Mouse (Mus musculus): Measurements from ENCODE around the gene Hnrnpl. TPM values are rescaled to one million over a fixed set of nuclear protein-coding genes. Genes with fewer than 3 reads are reported as not detected.

Hnrnpl gene
- polyA plus RNA-seq, 1 experiment, result 837 TPM

DNA sequence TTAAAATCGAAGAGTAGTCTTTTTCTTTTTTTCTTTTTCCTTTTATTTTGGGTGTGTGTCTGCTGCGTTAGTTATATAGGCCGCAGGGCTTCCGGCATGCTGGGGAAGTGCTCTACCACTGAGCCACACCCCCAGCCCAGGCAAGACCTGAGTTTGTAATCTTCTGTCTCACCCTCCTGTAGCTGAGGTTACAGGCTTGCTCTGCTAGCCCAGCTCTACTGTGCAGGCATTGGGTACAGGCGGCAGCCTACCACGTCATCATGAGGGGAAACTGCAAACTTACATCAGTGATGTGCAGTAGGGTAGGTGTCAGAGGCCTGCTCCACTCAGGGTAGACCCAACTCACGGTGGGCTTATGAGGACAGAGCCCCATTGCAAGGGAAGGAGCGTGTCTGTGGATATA lies 27.1 kb upstream of the Hnrnpl start:
- no peak for TF ChIP-seq GATA1 (IDR thresholded peaks at IDR 0.05; ENCODE audit: low read length)

DNA sequence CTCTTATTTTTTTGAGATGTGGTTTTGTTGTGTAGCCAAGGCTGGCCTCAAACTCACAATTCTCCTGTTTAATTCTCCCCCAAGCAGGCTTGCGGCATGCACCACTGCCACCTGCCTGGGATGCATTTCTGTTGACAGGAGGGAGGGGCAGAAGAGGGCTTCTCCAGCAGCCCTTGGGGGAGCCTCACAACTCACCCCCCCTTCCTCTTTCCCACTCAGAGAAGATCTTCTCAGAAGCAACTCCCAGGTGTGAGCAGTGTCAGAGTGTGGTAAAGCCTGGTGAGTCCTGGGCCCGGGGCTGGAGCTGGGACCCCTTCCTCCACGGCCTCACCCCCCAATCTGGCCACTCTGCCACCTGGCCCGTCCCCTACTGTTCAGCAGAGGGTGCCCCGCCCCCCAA lies 23.2 kb upstream of the Hnrnpl start:
- no peak for TF ChIP-seq GATA1 (IDR thresholded peaks at IDR 0.05; ENCODE audit: low read length)

DNA sequence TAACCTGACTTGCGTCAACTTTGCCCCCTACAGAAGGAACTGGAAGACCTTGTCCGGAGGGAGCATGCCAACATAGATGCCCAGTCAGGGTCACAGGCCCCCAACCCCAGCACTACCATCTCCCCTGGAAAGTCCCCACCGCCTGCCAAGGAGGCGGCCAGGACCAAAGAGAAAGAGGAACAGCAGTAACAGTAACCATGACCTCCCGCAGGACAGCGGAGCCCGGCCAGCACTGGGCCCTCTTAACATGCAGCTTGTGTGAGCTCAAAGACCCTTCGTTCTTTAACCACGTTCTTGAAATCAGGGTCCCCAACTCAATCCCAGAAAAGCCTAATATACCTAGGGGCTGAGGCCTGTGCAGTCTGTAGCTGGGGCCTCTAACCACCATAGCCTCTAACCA lies 20.5 kb upstream of the Hnrnpl start:
- no peak for TF ChIP-seq GATA1 (IDR thresholded peaks at IDR 0.05; ENCODE audit: low read length)

DNA sequence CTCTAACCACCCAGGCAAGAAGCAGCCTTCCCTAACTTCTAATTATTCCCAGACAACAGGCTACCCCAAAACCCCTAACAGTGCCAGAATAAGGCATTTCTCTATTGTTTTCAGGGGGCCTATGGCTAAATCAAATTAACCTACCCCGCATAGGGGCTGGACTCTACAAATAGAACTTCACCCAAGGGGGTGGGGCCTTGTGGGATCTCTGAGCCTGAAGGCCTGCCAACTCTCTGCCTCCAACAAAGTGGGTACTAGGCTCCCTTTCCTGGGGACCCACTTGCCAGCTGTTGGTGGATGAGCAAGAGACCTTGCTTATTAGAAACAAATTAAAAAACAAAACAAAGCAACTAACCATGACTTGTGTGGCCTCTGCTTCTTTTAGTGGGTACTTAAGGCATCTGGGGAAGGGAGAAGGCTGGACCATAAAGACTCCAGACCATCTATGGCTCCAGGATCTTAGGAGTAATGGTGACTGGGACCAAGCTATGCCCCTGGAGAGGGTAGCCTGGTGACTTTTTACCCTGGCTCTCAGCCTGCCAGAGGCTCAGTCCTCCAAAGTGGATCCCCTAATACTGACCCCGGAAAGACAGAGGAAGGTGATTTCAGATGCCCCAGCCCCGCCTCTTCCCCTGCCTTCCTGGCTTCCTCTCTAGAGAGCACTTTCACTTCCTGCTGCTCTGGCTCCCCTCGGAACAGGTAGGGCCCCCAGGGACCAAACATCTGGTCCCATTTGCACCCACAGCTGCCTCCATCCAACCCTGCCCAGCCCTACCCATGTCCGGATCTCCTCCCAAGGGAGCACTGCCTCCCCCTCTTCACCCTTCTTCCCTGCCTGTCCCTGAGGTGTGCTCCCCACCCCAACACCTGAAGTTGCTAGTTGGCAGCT lies 19.8 kb upstream of the Hnrnpl start, which contains the start of gene Rinl:
Gene Rinl (plus strand): TSS at position 663 of the 889 bp plus-strand sequence.
- TF ChIP-seq GATA1 (IDR thresholded peaks at IDR 0.05; ENCODE audit: low read length), result no peak

DNA sequence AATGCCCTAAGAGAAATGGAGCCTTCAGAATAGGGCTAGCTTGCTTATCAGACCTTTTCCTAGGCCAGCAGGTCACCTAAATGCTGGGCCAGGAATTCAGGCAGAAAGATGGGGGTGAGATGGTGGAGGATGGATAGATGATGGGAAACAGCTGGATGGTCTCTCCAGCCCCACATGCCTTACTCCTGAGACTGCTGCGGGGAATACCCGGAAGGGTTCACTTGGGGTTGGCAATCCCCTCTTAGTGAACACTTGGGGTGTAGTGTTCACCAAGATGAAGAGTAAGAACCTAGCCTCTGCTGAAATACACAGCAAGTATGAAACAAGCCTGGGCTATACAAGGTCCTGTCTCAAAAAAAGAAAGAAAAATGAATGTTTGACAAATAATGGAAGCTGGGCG lies 19.1 kb upstream of the Hnrnpl start:
- no peak for TF ChIP-seq GATA1 (IDR thresholded peaks at IDR 0.05; ENCODE audit: low read length)

DNA sequence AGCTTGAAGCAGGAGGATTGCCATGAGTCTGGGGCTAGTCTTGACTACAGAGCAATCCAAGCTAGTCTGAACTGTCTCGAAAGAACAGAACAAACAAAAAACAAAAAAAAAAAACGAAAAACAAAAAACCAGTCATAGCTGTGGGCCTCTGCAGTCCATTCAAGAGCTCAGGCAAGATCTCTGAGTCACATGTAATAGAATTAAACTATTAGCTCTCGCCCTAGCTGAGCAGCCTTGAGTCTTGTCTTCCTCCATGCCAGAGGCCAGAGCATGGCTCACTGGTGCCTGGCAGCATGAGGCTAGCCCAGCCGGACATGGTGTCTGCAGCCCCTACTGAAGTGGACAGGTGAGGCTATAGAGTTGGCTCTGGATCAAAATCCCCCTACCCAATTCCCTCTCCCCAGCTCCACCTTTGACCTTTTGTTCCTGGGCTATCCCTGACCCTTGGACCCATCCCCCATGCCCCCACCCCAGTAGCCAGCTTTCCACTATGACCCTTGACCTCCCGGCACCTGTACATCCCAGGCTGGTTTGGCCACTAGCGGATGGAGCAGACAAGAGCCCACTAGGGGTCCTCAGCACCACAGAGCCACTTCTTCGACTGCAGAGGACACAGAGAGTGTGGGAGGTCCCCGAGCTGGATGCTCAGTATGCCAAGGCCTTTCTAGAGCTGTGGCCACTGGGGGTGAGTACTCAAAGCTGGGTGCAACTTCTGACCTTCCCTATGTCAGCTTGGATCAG lies 18.1 kb upstream of the Hnrnpl start:
- no peak for TF ChIP-seq GATA1 (IDR thresholded peaks at IDR 0.05; ENCODE audit: low read length)

DNA sequence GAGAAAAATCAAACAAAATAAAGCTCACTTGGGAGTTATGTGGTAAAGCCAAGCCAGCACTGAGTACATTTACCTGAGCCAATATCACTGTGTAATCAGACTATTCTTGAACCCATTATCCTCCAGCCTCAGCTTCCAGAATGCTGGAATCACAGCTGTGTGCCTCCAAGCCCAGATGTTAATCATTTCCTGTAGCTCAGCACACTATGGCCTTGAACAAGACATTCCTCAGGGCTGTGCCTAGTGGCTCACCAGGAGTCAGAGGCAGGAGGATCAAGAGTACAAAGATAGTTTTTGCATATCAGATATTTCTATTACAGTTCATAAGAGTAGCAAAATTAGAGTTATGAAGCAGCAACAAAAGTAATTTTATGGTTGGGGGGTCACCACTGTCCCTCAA lies 16.6 kb upstream of the Hnrnpl start:
- TF ChIP-seq GATA1 (IDR thresholded peaks at IDR 0.05; ENCODE audit: low read length), result no peak

DNA sequence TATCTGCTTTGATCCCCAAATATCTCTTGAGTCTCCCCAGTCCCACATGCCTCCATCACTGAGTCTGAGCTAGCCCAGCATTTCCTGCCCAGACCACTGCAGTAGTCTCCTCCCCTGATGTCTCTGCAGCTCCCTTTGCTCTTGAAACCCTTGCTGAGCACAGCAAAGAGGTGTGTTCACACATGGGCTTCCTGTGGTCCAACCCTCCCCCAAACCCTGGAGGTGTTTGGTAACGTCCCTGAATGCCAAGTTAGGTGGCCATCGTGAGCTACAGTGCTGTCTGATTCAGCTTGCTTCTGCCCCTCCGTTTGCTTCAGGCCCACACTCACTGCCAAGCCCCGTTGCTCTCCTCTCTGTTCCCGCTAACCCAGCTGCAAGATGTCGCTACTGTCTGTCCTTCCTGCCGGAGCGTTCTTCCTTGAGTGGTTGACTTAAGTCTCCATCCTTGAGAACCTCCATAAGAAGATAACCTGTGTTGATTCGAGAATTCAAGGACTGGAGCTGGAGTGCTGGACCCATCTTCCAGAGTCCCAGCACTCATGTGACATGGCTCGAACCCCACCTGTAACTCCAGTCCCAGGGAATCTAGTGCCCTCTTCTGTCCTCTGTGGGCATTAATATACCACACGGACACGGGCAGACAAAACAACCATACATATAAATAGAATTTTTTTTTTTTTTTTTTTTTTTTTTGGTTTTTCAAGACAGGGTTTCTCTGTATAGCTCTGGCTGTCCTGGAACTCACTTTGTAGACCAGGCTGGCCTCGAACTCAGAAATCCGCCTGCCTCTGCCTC lies 15.8 kb upstream of the Hnrnpl start:
- no peak for TF ChIP-seq GATA1 (IDR thresholded peaks at IDR 0.05; ENCODE audit: low read length)

DNA sequence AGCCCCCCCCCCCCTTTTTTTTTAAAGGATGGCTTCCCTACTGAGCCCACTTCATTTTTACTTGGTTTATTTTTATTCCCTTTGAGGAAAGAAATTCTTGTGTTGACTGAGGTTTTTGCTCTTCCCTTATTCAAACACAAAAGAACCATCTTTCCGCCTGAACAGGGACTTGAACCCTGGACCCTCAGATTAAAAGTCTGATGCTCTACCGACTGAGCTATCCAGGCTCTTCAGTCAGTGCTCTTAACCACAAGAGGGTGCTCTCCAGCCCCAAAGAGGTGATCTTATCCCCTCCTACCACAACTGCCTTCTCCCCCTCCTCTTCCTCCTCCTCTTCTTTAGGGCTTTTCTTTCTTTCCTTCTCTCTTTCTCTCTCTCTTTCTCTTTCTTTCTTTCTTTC lies 14.5 kb upstream of the Hnrnpl start:
- no peak for TF ChIP-seq GATA1 (IDR thresholded peaks at IDR 0.05; ENCODE audit: low read length)

DNA sequence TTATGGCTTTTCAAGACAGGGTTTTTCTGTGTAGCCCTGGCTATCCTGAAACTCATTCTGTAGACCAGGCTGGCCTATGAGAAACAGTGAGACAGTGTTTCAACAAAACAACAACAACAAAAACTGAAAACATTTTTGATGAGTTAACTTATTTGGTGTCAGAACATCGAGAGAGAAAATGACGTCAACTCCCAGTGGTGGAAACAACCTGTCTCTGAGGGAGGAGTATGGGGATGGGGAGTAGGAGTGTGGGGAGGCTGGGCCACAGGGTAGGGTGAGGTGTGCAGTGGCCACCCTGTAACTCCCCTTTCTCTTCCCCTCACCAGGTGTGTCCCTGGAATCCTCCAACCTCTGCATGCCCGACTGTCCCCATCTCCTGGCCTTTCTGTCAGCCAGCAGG lies 13.8 kb upstream of the Hnrnpl start:
- no peak for TF ChIP-seq GATA1 (IDR thresholded peaks at IDR 0.05; ENCODE audit: low read length)

DNA sequence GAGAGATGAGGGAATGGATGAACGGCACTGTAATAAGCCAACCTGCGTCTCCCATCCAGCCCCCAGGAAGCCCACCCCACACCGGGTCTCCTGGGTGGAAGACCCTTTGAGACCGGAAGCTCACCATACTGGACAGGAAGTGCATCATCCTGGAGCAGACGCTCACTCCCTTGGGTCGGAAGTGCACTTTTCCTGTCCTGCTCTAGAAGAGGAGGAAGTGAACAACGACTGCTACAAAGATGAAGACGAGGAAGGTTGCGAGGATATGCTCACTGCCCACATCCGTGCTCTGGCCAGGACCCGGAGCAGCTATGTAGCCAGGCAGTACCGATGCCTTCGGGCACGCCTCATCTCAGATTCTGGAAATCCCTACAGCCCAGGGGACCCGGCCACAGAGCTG lies 12.5 kb upstream of the Hnrnpl start:
- no peak for TF ChIP-seq GATA1 (IDR thresholded peaks at IDR 0.05; ENCODE audit: low read length)

DNA sequence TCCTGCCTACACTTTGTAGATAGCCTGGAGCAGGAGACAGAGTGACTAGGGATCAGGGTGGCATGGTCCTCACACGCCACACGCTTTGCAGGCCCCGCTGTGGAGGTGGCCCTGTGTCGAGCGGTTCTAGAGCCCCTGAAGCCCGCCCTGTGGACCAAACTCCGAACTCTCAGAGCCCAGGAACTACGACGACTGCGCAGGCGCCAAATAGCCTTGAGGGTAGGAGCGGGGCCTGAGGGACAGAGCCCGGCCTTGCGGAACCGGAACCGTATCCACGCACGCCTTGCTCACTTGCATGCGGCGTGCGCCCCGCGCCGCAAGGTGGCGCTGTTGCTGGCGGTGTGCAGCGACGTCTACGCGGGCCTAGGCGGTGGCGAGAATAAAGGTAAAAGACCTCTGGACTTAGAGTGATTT lies 11.8 kb upstream of the Hnrnpl start:
- TF ChIP-seq GATA1 (IDR thresholded peaks at IDR 0.05; ENCODE audit: low read length), result no peak

DNA sequence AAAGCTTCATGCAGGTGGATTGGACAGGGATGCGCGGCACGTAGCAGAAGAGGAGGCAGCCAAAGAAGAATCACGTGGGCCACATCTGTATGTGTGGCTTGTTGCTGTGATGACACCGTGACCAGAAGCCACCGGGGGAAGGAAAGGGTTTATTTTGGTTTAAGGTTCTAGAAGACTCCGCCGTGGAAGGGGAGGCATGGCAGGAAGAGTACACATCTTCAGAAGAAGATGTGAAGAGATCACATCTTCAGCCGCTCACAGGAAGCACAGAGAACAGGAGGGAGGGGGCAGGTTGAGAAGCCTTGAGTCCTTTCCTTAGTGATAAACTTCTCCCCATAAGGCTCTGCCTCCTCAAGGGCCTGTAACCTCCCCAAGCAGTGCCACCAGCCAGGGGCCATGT lies 8.3 kb upstream of the Hnrnpl start:
- no peak for TF ChIP-seq GATA1 (IDR thresholded peaks at IDR 0.05; ENCODE audit: low read length)

DNA sequence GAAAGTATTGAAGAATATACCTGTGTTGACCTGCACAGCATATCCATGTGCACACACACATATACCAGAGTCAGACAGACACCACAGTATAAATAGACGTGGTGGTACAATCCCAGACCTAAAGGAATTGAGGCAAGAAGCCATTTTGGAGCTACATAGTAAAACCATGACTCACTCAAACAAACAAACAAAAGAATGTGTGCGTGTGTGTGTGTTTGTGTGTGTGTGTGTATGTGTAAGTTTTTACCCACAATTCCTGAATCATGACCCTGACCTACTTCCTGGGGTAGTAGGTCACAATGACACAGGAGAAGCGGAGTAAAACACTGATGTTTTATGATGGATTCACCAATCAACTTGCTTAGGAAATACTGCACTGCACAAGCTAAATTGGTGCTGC lies 6.9 kb upstream of the Hnrnpl start:
- no peak for TF ChIP-seq GATA1 (IDR thresholded peaks at IDR 0.05; ENCODE audit: low read length)

DNA sequence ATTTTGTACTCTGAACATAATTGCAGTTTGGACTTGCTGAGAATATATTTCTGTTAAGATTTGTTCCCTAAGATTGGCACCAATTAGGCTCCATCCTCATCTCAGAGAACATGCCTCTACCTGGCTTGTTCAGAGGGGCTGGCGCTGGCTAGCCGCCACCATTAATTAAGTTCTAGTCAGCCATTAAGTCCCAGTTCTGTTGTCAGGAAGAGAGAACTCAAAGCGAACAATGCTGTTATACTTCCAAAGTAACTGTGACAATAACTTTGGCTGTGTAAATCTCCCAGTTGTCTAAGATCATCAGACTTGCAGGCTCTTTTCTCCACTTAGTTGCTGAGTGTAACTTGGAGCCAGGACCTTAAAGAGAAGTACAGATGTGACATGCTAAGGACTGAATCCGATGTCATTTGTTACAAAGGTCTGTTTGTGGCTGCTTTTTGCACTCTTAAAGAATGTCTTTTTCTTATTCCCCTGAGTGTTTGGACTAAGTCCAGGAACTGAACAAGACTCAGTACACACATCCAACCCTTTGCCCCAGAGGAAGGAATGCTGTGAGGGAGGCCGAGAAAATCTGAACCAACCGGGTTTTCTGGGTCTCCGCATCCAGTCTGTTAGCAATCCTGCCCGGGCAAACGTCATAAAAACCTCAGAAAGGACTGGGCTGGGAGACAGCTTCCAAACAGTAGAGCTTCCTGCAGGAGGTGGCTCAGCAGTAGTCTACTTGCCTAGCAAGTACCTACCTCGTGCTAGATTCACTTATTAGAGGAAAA lies 6.3 kb upstream of the Hnrnpl start:
- no peak for TF ChIP-seq GATA1 (IDR thresholded peaks at IDR 0.05; ENCODE audit: low read length)
